Mouse (Mus musculus) hindbrain, postnatal 0 days (tissue): ENCODE results near the gene Eif4enif1. TPM values are rescaled to one million over a fixed set of nuclear protein-coding genes. Genes with fewer than 3 reads are reported as not detected.

Source experiments
- ATAC-seq: fragments of 200-750 bp; cut with Nextera tagmentation; 2 replicates; pipeline ENCODE4 v1.8.0; 2017; ENCODE audit warnings: mild to moderate bottlenecking, moderate TSS enrichment, moderate library complexity
- DNase-seq: peaks from one replicate; pipeline ENCODE4 v3.0.0-alpha.2; 2015; ENCODE audit warnings: low spot score
- H3K27ac ChIP-seq: fragments of 300-500 bp; sonication (generic); 2 replicates; pipeline ENCODE4 v1.5.1; 2014; ENCODE audit warnings: mild to moderate bottlenecking
- H3K27me3 ChIP-seq: fragments of 300-500 bp; sonication (generic); 2 replicates; pipeline ENCODE4 v1.6.1; 2014; ENCODE audit warnings: low read length, mixed read lengths; ENCODE audit not compliant: insufficient read depth
- H3K36me3 ChIP-seq: fragments of 300-500 bp; sonication (generic); 2 replicates; pipeline ENCODE4 v1.6.1; 2014; ENCODE audit warnings: low read length, mixed read lengths; ENCODE audit not compliant: insufficient read depth
- H3K4me1 ChIP-seq: fragments of 300-500 bp; sonication (generic); 2 replicates; pipeline ENCODE4 v1.6.1; 2014; ENCODE audit warnings: antibody characterized with exemption, low read length, mixed read lengths; ENCODE audit not compliant: insufficient read depth
- H3K4me2 ChIP-seq: fragments of 300-500 bp; sonication (generic); 2 replicates; pipeline ENCODE4 v1.6.1; 2014; ENCODE audit warnings: low read depth, mild to moderate bottlenecking, low read length, moderate library complexity, mixed read lengths
- H3K4me3 ChIP-seq: fragments of 300-500 bp; sonication (generic); 2 replicates; pipeline ENCODE4 v1.5.1; 2014; ENCODE audit warnings: low read length
- H3K9ac ChIP-seq: fragments of 300-500 bp; sonication (generic); replicated peaks from 2 replicates; pipeline ENCODE4 v1.6.1; 2014; ENCODE audit warnings: mild to moderate bottlenecking, low read length, moderate library complexity, mixed read lengths
- H3K9me3 ChIP-seq: fragments of 300-500 bp; sonication (generic); 2 replicates; pipeline ENCODE4 v1.6.1; 2016; ENCODE audit warnings: low read length, mixed read lengths
- CTCF ChIP-seq: IDR thresholded peaks from 2 replicates; pipeline ENCODE4 v1.5.1; 2016; ENCODE audit warnings: antibody characterized with exemption, control low read depth, low read depth
- WGBS: fragments of 180-500 bp; shearing (Covaris S2); extraction: QIAGEN DNeasy Blood & Tissue Kit; methylation state at CpG from one replicate; pipeline ENCODE4 v1.1.7; 2014; 5-methylcytosine and 5-hydroxymethylcytosine counted together
- polyA plus RNA-seq: library from polyadenylated mRNA; unstranded; fragments of >200 nt; fragmentation: Nextera tagmentation; extraction: Ambion mirVana; gene quantifications from 2 replicates; pipeline ENCODE4 v1.2.1, GENCODE M21; 2015
- total RNA-seq: library from RNA; depleted of rRNA; stranded (reverse); fragments of >200 nt; gene quantifications from 2 replicates; pipeline ENCODE4 v1.2.3, GENCODE M21; 2014

Gene Eif4enif1
- total and polyA plus RNA-seq, 2 experiments from 2014 or later: 35.3 to 42.1 TPM

- H3K4me1 ChIP-seq: peaks cover 31% of the 10 kb centered on the region
- peak overlapping the region; percentile 94 for H3K9ac ChIP-seq
- no peaks in the 10 kb centered on the region for H3K27me3 ChIP-seq
- H3K4me2 ChIP-seq: peak overlapping the region; percentile 98
- peak overlapping the region; percentile 100 for H3K27ac ChIP-seq
- 4% methylated on average over 36 of the region's 40 CpGs for WGBS
- TF ChIP-seq CTCF: no peak
- ATAC-seq: peak; percentile 90
- peak; percentile 95 for DNase-seq
- peaks cover 9% of the 10 kb centered on the region for H3K36me3 ChIP-seq
- H3K9me3 ChIP-seq: no peaks in the 10 kb centered on the region
- H3K4me3 ChIP-seq: peak overlapping the region; percentile 74
These were observed 87.2 kb downstream of the Eif4enif1 start for GRCm38 (mm10) chr11:3289302-3289802.

DNA sequence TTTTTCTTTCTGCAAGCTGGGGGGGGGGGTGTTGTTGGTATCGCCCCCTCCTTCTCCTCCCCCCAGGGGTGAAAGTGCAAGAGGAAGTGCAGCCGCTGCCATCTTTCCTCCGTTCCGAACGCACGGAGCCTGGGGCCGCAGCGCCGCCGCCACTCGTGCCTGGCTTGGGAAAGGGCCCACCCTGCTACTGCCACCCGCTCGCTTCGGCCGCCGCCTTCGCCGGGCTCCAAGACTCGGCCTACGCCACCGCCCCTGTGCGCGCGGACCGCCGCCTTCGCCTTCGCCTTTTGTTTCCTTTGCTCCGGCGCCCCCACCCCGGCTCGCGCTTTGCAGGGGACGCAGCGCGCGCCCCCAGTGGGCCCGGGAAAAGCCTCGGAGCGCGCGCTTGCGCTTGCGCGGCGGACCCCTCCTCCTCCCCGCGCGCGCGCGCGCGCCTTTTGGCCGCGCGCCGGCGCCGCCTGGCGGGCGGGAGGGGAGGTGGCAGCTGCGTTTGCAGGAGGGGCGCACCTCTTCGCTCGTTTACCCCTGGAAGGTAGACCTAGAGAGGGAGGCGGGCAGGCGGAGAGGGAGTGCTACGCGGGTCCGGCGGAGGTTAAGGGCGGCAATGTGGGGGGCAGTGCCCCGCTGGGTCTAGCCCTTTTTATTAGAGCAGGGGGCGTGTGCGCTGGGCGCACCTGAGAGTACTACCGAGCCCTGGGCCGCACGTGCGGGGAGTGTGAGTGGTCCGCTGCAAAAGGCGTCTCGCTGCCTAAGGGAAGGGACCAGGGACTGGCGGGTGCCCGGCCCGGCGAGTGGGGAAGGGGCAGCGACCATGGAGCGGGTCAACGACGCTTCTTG, 87.8 kb downstream of the Eif4enif1 start:
- Histone ChIP-seq H3K4me3 (peak overlapping the region; percentile 74), H3K4me1 (peaks cover 34% of the 10 kb centered on the region)

GRCm38 (mm10) chr11:3290640-3291310, 88.6 kb downstream of the Eif4enif1 start:
- no peak for TF ChIP-seq CTCF
- WGBS: under 1% methylated on average over 50 of the region's 50 CpGs
- H3K27ac ChIP-seq: peak overlapping the region; percentile 100
- peak overlapping the region; percentile 94 for H3K9ac ChIP-seq
- H3K4me2 ChIP-seq: peak overlapping the region; percentile 98
- peaks cover 34% of the 10 kb centered on the region for H3K4me1 ChIP-seq
- no peak for ATAC-seq
- H3K36me3 ChIP-seq: peaks cover 18% of the 10 kb centered on the region
- peak overlapping the region; percentile 74 for H3K4me3 ChIP-seq
- H3K27me3 ChIP-seq: no peaks in the 10 kb centered on the region
- peak; percentile 59 for DNase-seq
- no peaks in the 10 kb centered on the region for H3K9me3 ChIP-seq

More for the DNA sequence above, 87.8 kb downstream of the Eif4enif1 start:
- peak; percentile 80 for ATAC-seq
- WGBS: under 1% methylated on average over 85 of the region's 92 CpGs
- peak overlapping the region; percentile 100 for H3K27ac ChIP-seq
- H3K36me3 ChIP-seq: peaks cover 14% of the 10 kb centered on the region
- peak overlapping the region; percentile 94 for H3K9ac ChIP-seq
- peak; percentile 57 for TF ChIP-seq CTCF
- H3K4me2 ChIP-seq: peak overlapping the region; percentile 98
- no peaks in the 10 kb centered on the region for H3K9me3 ChIP-seq
- DNase-seq: peak; percentile 98
- no peaks in the 10 kb centered on the region for H3K27me3 ChIP-seq

DNA sequence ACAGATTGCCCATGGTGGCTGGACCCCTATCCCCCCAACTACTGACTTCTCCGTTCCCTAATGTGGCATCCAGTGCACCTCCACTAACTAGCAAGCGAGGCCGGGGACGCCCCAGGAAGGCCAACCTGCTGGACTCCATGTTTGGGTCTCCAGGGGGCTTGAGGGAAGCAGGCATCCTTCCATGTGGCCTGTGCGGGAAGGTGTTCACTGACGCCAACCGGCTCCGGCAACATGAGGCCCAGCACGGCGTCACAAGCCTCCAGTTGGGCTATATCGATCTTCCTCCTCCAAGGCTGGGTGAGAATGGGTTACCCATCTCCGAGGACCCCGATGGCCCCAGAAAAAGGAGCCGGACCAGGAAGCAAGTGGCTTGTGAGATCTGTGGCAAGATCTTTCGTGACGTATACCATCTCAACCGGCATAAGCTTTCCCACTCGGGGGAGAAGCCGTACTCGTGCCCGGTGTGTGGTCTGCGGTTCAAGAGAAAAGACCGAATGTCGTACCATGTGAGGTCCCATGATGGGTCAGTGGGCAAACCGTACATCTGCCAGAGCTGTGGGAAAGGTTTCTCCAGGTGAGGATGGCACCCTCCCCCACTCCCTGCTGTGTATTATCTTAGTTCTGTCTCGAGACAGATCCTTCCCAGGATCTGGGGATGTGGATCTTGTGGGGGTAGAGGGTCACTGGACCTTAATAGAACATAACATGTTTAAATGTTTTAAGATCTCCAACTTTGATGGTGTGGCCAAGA, 89.3 kb downstream of the Eif4enif1 start:
- Histone ChIP-seq H3K4me1 (peaks cover 34% of the 10 kb centered on the region), H3K27me3 (no peaks in the 10 kb centered on the region), H3K36me3 (peaks cover 21% of the 10 kb centered on the region), H3K27ac (peak overlapping the region; percentile 100), H3K4me3 (peak overlapping the region; percentile 74), H3K9ac (peak overlapping the region; percentile 94), H3K9me3 (no peaks in the 10 kb centered on the region), H3K4me2 (peak overlapping the region; percentile 98)
- DNase-seq (peak; percentile 27), ATAC-seq (no peak)
- under 1% methylated on average over 26 of the region's 26 CpGs for WGBS
- no peak for TF ChIP-seq CTCF

DNA sequence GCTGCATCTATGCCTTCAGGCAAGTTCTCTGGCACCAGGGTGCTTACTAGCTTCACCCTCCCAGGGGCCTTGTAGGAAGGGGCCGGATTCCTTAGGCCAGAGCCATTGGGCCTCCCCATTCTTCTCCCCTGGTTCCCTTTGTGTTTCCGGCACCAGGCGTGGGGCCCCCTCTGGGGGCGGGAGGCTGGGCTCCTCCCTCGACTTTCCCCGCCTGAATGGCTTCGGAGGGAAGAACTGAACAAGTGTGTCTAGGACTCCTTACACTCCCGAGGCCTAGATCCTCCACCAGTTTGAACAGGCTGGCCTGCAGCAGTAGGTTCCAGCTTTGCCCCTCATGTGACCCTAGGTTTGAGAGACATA, 89.8 kb downstream of the Eif4enif1 start:
- Histone ChIP-seq H3K4me1 (peaks cover 34% of the 10 kb centered on the region), H3K27me3 (no peaks in the 10 kb centered on the region), H3K9ac (peak overlapping the region; percentile 94), H3K4me3 (peak overlapping the region; percentile 74), H3K27ac (peak overlapping the region; percentile 100), H3K36me3 (peaks cover 24% of the 10 kb centered on the region), H3K9me3 (no peaks in the 10 kb centered on the region), H3K4me2 (peak overlapping the region; percentile 98)
- DNase-seq (peak; percentile 71), ATAC-seq (no peak)
- TF ChIP-seq CTCF: no peak
- WGBS: under 1% methylated on average over 8 of the region's 8 CpGs

- peak overlapping the region; percentile 94 for H3K9ac ChIP-seq
- 0% methylated on average over 8 of the region's 8 CpGs for WGBS
- peak; percentile 76 for DNase-seq
- ATAC-seq: no peak
- no peaks in the 10 kb centered on the region for H3K9me3 ChIP-seq
- H3K4me2 ChIP-seq: peak overlapping the region; percentile 98
- H3K4me1 ChIP-seq: peaks cover 29% of the 10 kb centered on the region
- no peak for TF ChIP-seq CTCF
- peak overlapping the region; percentile 74 for H3K4me3 ChIP-seq
- peaks cover 32% of the 10 kb centered on the region for H3K36me3 ChIP-seq
- H3K27me3 ChIP-seq: no peaks in the 10 kb centered on the region
- H3K27ac ChIP-seq: peak overlapping the region; percentile 100
These were observed 90.6 kb downstream of the Eif4enif1 start for GRCm38 (mm10) chr11:3292711-3293249.
